Mouse (Mus musculus) ovary, adult 18-20 months (tissue): ENCODE measurements around the gene Krt90.
A peak's percentile ranks its signal among the peaks of the same experiment; 100 is the strongest.
"Not testable (repeated sequence)": the region's sequence is repeated elsewhere in the genome, so short reads cannot be mapped to it uniquely, and the experiment has no call there.

Source experiments
- DNase-seq: peaks from one replicate; pipeline ENCODE4 v3.0.0; 2022; ENCODE audit warnings: low spot score, mixed read lengths

Gene Krt90

DNA sequence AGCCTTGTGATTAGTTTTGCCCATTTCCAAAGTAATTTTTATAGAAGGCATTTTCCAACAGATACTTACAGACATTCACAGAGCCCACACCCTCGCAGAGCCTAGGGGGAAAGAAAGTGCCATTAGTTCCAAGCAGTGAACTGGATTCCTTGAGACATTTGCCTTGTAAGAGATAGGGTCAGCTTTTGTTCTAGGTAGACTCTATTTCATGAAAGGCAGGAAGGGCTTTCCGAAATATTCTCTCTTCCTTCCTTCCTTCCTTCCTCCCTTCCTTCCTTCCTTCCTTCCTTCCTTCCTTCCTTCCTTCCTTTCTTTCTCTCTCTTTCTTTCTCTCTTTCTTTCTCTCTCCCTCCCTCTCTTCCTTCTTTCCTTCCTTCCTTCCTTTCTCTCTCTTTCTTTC, 45.6 kb downstream of the Krt90 start, which contains the start of gene Gm49425:
Gene Gm49425, minus strand, starts transcription at position 101 of the 400 bp plus-strand sequence.
- DNase-seq, result not testable (repeated sequence)

DNA sequence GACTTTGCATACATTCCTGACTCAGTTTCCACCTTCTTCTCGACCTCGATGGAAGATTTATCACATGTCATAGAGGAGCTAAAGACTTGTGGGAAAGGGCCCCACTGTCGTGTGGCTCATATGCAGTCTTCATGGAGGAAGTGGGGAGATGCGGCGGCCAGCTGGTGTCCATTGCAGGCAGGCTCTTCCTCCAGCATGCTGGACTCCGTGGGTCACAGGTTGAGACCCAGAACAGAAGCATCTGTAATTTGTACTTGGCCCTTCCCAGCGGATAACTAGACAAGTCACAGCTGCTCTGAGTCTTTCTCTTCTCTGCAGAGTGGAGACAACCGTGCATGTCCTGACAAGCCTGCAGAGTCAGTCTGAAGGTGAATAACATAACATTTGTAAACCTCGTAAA, 54.5 kb downstream of the Krt90 start:
- DNase-seq, result no peak

DNA sequence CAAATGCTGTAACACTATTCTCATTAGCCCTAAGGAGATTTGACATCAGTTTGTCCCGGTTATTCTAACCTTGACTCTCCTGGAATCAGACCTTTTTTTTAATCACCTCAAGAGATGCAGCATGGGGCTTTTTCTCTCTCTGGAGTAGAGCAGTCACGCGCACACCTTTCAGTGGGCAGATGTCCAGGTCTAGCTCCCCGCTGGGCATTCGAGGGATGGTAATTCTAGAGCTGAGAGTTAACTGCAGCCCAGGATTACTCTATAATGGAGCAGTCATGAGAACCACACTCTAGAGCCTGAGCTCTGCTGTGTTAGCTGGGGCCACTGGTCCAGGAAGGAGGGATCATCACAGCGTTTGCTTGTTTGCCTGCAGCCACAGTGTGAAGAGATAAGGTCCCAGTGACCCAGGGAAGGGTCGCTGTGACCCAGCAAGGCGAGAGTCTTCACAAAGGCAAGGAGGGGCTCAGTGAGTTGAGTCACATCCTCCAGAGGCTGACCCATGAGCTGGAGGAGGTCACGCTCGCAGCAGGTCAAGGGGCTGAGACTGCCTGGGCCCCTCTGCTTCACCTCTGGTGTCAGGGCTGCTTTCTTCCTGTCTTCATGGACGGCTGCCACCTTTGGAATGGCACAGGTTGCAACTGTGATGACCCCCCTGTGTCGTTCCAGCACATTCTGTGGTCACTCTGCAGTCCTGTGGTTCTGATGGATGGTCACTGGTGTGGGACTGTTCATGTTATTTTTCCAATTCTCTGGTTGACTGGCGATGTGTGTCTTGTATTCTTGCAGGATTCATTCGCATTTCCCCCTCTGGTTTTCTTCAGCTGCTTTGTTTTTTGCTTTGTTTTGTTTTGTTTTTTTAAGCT, 55.6 kb downstream of the Krt90 start:
- DNase-seq, result peak; percentile 71
